Mouse (Mus musculus): Measurements from ENCODE around the gene Castor1.
A peak's percentile ranks its signal among the peaks of the same experiment; 100 is the strongest.

DNA sequence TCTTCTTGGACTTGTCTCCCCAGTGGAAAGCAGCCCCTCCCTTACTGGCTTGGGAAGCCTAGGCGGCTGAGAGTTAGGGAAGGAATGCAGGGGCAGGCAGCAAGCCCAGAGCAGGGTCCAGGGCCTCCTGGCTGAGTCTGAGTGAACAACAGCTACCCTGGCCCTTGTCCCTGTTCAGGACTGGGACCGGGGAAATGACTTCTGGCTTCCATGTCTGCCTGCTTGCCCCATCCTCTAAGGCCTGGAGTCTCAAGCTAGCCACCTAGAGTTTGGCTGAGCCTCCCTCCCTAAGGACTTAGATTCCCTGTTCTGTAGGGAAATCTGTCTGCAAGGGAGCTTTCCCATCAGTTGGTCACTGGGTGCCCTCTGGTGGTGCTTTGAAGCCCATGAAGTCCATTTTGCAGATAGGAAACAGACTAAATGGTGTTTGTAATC, 1.3 kb downstream of the Castor1 start:
- peak; percentile 32; the same call in 1 of the 2 replicates for TF ChIP-seq CTCF (IDR thresholded peaks at IDR 0.05; ENCODE audit: low read depth, low read length)
- no peak for TF ChIP-seq GATA1 (IDR thresholded peaks at IDR 0.05; ENCODE audit: borderline replicate concordance, low read length)
- TF ChIP-seq POLR2AphosphoS5 (IDR thresholded peaks at IDR 0.05; ENCODE audit: insufficient replicate concordance, low read depth, low read length): no peak
- TF ChIP-seq TAL1 (conservative IDR thresholded peaks at IDR 0.05; ENCODE audit: low read depth, low read length): no peak

Measured in G1E (cell line).